Mouse (Mus musculus) mesoderm, embryonic 11.5 days (tissue): Measurements from ENCODE around the gene Sema4c.

Experiments used
- DNase-seq: peaks from one replicate; pipeline ENCODE4 v3.0.0-alpha.2; 2012; ENCODE audit warnings: low read depth, low spot score

Gene Sema4c

DNA sequence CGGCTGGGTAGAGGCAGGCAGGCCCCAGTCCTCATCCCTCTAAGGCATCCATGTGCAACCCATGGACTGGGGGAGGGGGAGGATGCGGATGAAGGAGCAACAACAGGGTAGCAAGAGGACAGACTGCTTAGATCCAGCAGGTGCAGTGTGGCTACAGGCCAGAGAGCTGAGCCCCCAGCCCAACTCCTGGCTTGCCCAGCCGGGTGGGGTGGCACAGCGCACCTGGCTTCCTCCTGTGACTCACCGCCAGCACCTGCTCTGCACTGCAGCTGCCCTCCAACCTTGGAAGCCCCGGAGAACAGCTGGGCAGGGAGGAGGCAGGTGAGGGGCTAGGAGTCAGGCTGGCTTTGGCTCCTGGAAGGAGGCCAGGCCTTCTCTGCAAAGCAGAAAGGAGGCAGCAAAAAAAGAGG lies 21.8 kb upstream of the Sema4c start:
- no peak for DNase-seq

DNA sequence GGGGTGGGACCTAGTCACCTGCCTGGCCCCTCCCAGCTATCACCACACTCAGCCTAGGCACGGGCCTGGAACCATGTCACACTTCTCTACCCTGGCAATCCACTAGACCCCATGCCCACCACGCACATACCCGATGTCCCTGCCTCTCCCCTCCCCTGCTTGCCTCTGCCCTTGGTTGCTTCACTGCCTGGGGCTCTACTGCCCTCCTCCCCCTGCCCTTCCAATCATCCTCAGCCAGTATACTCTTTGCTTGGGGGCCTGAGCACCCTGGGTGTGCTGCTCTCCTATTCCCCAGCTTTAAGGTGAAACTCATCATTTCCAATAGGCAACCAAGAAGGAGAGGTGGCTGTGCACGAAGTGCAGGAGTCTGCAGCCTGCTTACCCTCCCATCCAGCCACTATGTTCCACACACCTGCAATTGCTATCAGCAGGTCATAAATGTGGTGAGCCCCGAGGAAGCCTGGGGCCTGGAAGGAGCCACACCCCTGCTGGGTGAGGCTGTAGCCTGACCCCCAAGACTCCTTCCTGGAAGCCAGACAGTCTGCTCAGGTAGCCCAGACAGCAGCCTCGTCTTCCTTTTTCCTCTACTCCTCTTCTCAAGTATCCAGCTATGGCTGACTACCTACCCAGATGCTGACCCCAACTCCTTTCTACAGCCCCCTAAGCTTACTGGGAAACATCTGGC lies 19.0 kb upstream of the Sema4c start:
- DNase-seq = no peak

DNA sequence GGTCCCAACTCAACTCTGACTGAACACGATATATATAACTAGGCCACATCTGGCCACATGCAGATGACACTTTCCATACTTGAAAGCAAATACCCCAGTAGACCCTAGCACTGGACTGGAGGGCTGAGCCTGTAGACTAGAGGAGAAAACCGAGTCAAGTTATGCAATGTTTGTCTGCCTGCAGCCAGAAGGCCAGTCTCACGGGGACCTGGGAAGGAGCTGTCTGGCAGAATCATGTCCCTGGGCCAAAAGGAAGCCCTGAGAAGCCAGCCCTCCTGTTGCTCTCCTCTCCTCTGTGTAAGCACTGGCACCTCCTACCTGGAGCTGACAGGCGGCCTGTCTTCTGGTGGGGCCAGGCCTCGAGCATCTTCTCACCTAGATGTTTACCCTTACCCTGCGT lies 17.2 kb upstream of the Sema4c start:
- no peak for DNase-seq

DNA sequence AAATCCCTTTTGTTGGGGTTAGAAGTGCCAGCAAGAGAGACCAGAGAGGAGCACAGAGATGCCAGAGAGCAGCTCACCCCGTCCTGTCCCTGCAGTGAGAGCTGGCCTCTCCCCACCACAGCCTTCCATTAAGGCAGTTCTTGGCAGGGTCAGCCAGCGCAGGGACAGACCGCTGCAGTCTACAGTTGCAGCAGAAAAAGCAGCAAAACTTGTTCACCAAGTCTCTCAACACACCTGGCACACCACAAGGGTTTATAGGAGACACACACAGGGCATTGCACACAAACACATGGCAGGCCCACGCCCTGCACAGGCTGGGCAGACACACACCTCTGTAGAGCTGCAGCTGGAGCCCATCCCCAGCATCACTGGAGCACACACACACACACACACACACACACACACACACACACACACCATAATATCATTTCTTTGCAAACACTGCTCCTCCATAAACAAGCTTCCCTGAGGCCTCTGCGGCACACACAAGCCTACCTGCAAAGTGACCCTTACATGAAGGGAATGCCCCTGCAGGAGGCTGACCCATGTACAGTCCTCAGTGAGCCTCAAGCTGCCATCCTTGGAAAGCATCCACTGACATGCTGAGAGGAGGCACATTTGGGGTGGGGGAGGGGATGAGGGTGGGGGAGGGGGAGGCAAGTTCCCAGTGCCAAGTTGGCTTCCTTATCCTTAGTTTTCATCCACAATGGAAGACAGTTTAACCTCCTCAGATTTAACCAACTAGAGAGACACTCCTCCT lies 16.2 kb upstream of the Sema4c start:
- DNase-seq = no peak

DNA sequence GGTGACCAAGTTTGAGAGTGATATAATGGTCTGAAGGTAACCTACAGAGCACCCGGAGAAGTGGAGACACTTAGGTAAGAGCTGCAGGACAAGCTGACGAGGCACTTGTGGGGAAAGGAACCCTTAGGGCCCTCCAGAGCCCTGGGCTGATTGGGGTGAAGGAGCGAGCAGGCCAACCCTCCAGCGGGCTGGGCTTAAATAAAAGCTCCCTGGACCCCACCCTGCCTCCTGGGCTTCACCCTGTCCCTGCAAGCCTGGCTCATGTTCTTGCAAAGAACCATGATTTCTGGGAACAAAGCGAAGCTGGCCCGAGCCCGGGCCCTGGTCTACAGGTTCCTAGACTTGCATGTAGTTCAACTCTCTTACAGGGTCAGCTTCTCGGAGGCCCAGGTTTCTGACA lies 15.4 kb upstream of the Sema4c start:
- DNase-seq = no peak

DNA sequence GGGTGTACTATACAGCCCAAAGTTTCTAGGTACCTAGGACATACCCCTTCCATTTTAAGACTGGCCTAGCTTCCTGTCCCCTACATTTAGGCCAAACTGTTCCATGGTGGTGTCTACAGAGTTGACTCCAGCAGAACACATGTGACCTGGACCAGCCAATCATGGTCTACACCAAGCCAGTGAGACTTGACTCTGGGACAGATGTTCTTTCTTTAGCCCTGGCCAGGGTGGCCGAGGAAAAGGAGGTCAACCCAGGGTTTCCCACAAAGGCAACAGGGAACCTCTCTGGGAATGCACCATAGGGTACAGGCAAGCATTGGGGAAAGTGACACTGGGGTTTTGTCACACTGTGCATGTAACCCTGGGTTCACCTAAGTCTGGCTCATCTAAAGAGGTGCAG lies 14.6 kb upstream of the Sema4c start:
- no peak for DNase-seq

DNA sequence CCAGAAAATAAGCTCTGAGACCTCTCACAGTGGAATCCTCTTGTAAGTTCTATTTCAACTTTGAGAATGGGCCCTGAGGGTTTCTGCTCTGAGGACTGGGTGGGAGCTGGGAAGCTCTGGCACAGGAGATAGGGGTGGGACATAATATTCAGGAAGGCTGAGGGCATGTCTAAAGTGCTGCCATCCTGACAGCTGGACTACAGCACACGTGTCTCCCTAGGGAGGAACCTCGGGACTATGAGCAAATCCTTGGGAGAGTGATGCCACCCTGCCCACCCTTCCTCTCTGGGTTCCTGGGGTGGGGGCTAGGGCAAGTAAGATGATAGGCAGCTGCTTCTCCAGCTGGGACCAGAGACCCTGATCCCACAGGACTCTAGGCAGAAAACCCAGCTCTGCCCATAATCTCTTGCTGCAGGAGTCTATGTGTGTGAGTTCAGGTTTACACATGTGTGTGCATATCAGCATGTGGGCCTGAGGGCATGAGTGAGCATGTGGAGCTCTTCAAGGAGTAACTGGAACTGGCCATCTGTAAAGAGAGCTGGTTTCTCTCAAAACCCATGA lies 14.1 kb upstream of the Sema4c start:
- DNase-seq = no peak

GRCm38 (mm10) chr1:36571627-36572026 lies 13.5 kb upstream of the Sema4c start:
- no peak for DNase-seq

- DNase-seq = no peak
Measured at GRCm38 (mm10) chr1:36570320-36570719, 12.2 kb upstream of the Sema4c start.

GRCm38 (mm10) chr1:36569694-36570276 lies 11.6 kb upstream of the Sema4c start:
- no peak for DNase-seq

GRCm38 (mm10) chr1:36568776-36569175 lies 10.6 kb upstream of the Sema4c start:
- no peak for DNase-seq

- DNase-seq = no peak
Measured at GRCm38 (mm10) chr1:36567818-36568603, 9.9 kb upstream of the Sema4c start.

DNA sequence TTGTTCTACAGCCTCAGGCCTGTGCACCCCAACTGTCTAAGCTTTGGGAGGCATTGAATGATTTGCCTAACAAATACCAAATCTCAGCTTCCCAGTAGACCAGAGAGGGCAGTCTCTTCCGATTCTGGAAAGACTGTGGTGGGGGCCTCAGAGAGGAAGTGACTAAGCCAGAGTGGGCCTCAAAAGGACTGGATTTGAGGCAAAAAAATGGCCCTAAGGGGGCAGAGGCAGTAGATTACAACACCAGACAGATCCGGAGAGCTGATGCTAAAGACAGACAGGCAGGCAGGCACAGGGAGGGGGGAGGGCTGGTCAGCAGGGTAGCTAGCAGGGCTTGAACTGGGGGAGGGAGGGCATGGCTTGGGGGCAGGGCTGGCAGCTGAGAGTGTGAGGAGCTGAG lies 8.3 kb upstream of the Sema4c start:
- DNase-seq = no peak

GRCm38 (mm10) chr1:36564101-36564500 lies 6.0 kb upstream of the Sema4c start:
- DNase-seq = no peak

DNA sequence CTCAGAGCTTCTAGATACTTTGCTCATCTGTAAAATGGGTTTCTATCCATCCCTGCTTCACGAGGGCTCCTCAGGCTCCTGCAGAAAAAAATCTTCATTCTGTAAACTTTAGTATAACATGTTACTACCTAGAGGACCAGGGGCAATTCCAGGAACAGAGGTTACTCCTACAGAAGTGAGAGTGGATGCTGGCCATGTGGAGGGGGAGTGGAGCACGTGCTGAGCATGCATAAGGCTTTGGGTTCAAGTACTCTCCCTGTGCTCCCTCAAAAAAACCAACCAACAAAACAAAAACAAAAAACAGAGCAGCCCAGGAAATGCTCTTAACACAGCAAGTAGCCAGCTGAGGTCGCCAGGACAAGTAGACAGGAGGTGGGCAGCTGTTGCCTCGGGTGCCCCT lies 5.5 kb upstream of the Sema4c start:
- DNase-seq = no peak

DNA sequence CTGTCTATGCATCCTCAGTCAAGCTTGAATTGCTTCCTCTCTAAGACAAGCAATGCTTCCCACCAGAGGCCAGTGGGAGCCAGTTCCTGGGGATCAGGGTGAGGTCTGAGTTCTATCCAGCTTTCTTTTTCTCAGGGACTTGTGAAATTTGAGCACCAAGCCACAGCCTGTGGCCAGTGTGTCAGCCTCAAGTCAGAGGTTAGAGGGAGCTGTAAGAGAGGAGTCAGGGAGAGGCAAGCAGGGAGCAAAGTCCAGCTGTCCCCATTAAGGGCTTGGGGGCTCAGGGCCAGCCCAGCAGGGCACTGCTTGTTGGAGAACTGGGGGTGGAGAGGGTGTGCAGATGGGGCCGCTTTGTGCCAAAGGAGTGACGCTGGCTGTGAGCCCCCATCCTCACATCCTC lies 5.0 kb upstream of the Sema4c start:
- DNase-seq = no peak

GRCm38 (mm10) chr1:36562388-36562787 lies 4.2 kb upstream of the Sema4c start:
- DNase-seq = no peak

DNA sequence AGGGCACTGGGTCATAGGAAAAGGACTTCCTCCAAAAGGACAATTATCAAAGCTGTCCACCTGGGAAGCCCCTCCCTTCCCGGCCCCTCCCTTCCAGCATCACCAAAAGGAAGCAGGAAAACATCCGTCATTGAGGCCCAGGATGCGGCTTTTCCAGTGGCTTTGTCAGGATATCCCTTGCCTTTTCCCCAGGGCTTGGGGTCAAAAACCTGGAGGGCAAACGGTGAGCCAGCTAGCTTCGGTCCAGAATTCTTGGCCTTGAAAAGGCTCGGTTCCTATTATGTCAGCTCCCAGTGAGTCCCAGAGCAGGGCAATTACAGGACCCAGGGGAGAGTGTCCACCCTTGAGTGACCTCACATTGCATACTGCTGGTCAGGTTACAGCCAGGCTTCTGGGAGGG lies 2.8 kb upstream of the Sema4c start:
- DNase-seq = no peak

GRCm38 (mm10) chr1:36559888-36560287 lies 1.7 kb upstream of the Sema4c start:
- DNase-seq = no peak

DNA sequence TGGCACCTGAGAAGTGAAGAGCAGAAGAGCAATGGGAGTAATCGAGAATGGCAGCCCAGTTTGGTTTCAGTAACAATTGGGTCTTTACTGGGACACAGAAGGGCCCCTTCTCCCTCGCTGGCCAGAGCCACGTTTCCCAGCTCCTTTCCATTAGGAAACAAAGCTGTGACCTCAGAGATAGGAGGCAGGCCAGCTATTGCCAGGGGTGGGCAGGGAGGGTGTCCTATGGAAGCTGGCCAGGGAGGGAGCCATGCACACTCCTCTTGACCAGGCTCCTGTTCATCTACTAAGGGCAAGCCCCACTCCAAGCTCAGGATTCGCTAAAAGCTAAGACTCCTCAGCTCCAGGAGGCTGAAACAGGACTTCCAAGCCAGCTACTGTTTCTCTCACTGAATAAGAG lies 1.1 kb upstream of the Sema4c start:
- DNase-seq = no peak

- peak; percentile 70 for DNase-seq
Measured at GRCm38 (mm10) chr1:36557457-36558011, 615 bp downstream of the Sema4c start.
